Mouse (Mus musculus): Measurements from ENCODE around the gene Pcgf2. TPM values are rescaled to one million over a fixed set of nuclear protein-coding genes. Genes with fewer than 3 reads are reported as not detected.

The Pcgf2 gene
- total RNA-seq, 2 experiments from 2014 or later, result 30.1 to 30.3 TPM

DNA sequence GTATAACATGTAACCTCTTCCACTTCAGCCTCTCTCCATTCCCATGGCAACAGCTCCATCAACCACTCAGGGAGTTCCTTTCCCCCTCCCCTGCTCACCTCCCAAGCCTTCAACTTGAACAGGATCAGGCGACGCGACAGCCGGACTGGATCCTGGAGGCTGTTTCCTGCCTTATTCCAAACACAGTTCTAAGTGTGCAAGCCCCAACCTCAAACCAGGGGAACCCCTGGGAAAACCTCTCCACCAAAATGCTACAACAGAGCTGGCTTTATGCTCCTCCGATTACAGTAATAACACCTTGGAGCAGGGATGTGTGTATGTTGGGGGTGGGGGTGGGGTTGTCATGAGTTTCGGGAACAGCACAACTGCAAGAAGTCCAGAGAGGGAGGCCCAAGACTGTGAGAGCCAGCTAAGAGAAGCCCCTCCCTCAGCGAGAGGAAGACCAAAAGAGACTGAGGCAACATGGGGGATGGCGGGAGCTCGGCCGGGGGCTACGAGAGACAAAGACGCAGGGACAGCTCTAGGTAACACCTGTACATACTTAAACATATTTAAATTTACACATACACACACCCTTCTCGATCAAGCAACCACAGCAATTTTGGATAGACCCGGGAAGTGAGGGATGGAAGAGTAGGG lies 2.3 kb downstream of the Pcgf2 start:
- intact Hi-C loops (cut with DNase I), result loop anchor here (2.0 to 10.0 kb wide), 3 partner anchors 36 to 203 kb away; partner anchors contain the start of genes Mllt6 and Pip4k2b
- DNase-seq (ENCODE audit: low spot score in 2 of 2), result no peak

- intact Hi-C loops (cut with DNase I), result loop anchor here (5.0 to 10.0 kb wide), 2 partner anchors 35 to 203 kb away; partner anchors contain the start of gene Mllt6
- DNase-seq (ENCODE audit: low spot score in 2 of 2), result no peak
Measured at GRCm38 (mm10) chr11:97697199-97697890, 3.0 kb downstream of the Pcgf2 start.

GRCm38 (mm10) chr11:97696669-97697068 lies 3.6 kb downstream of the Pcgf2 start:
- intact Hi-C loops (cut with DNase I), result loop anchor here (5.0 to 10.0 kb wide), 2 partner anchors 34 to 202 kb away; partner anchors contain the start of gene Mllt6
- DNase-seq (ENCODE audit: low spot score in 2 of 2), result no peak

GRCm38 (mm10) chr11:97695712-97696401 lies 4.4 kb downstream of the Pcgf2 start:
- intact Hi-C loops (cut with DNase I), result loop anchor here (5.0 to 10.0 kb wide), 2 partner anchors 34 to 201 kb away; partner anchors contain the start of gene Mllt6
- DNase-seq (ENCODE audit: low spot score in 2 of 2), result no peak

GRCm38 (mm10) chr11:97694921-97695711 lies 5.2 kb downstream of the Pcgf2 start:
- intact Hi-C loops (cut with DNase I), result loop anchor here (5.0 to 10.0 kb wide), 2 partner anchors 33 to 200 kb away; partner anchors contain the start of gene Mllt6
- DNase-seq (ENCODE audit: low spot score in 2 of 2), result peak; percentile 58 to 74

GRCm38 (mm10) chr11:97694435-97694834 lies 5.9 kb downstream of the Pcgf2 start:
- DNase-seq (ENCODE audit: low spot score in 2 of 2), result no peak
- intact Hi-C loops (cut with DNase I), result loop anchor here (10.0 kb wide), 1 partner anchor 200 kb away; no protein-coding TSS in a partner anchor

DNA sequence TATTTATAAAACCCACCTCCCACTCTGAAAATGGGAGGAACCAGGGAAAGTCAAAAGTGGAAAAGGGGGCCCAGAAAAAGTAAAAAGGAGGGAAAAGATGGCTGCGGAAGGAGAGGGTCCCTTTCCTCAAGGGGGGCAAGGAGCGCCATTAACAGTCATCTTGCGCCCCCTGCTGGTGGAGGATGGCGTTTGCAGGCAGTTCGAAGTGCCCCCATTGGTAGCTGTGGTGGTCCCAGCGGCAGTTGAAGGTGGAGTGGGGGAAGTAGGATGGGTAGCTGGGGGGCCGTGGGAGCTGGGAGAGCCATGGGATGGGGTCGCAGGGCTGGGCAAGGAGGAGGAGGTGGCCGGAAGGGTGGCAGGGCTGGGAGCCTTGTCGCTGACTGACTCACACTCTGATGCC lies 10.4 kb downstream of the Pcgf2 start:
- intact Hi-C loops (cut with DNase I), result loop anchor here (2.0 to 10.0 kb wide), 2 partner anchors 45 to 195 kb away; no protein-coding TSS in a partner anchor

GRCm38 (mm10) chr11:97687061-97687460 lies 13.2 kb downstream of the Pcgf2 start:
- DNase-seq (ENCODE audit: low spot score in 2 of 2), result no peak
- intact Hi-C loops (cut with DNase I), result no loop called here

More for the DNA sequence above, 10.4 kb downstream of the Pcgf2 start:
- DNase-seq (ENCODE audit: low spot score in 2 of 2), result peak in 1 of 2 experiments; percentile 40

DNA sequence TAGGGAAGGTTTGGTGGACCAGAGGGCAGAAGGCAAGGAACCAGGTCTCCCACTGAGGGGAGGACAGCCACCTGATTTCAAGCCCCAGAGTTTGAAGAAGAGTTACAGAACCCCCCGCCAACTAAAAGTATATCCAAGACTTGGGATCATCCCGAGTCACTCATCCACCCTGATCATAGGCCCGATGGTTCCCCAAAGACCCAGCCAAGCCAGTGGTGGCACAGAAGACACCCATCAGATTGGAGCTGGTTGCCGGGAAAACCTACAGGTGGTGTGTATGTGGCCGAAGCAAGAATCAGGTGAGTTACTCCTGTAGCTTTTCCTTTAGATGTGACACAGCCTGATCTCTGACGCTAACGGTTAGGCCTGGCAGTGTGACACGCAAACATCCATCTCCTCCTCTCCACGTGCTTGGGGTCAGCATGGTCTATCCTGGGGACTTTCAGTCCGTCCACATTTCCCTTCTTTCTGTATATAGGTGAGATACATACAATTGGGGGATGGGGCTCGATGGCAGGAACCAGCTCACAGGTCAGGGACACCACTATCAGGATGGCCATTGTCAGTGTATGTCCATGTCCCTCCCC lies 13.9 kb downstream of the Pcgf2 start:
- intact Hi-C loops (cut with DNase I), result no loop called here

DNA sequence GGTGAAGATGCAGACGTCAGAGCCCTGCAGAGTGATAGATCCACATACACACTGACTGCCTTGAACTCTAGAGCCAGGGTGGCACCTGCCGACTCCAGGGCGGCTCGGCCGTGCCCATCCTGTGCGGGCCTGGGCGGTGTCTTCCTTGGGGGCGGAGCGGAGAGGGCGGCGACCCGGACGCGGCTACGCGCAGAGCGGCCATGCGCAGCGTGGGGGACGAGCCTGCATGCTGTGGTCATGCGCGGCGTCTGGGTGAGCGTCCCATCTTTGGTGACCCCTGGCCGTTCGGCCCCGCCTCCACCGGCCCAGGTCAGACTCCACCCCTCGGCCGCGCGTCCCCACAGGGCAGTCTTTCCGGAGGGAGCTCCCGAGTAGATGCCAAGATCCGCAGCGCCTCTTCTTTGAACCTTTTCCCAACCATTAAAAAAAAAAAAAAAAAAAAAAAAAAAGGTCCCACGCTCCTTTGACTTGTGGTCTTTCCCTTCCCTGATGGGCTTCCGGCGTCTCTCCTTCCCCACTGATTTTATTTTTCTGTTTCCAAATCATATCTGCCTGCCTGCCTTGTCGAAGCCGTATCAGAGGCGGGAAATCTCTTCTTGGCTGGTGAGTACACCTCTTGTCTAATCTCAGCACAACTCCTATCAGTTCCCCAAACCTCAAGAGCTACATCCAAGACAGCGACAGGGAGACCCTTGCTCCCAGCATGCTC lies 14.5 kb downstream of the Pcgf2 start, which contains the start of gene Cisd3:
Cisd3 (plus strand) TSS at position 214 of the 709 bp plus-strand sequence.
- DNase-seq (ENCODE audit: low spot score in 2 of 2), result peak; percentile 88 to 92
- intact Hi-C loops (cut with DNase I), result no loop called here

More for the DNA sequence above, 13.9 kb downstream of the Pcgf2 start:
- DNase-seq (ENCODE audit: low spot score in 2 of 2), result no peak

DNA sequence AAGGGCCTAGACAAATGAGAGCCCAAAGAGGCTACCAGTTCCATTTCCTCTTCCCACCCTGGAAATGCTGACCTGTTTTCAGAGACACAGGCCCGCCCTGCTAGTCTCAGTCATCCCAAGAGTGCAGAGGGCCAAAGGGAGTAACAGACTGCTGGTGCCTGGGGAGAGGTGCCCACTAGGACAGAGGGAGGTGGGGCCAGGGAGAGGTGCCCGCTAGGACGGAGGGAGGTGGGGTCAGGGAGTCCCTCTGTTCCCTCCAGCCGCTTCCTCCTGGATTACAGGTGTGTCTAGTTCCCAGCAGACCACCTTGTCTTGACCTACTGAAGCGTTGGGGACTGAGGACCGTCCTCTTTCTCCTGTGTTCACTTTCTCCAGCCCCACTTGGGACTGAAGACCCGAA lies 15.5 kb downstream of the Pcgf2 start:
- DNase-seq (ENCODE audit: low spot score in 2 of 2), result no peak
- intact Hi-C loops (cut with DNase I), result no loop called here

DNA sequence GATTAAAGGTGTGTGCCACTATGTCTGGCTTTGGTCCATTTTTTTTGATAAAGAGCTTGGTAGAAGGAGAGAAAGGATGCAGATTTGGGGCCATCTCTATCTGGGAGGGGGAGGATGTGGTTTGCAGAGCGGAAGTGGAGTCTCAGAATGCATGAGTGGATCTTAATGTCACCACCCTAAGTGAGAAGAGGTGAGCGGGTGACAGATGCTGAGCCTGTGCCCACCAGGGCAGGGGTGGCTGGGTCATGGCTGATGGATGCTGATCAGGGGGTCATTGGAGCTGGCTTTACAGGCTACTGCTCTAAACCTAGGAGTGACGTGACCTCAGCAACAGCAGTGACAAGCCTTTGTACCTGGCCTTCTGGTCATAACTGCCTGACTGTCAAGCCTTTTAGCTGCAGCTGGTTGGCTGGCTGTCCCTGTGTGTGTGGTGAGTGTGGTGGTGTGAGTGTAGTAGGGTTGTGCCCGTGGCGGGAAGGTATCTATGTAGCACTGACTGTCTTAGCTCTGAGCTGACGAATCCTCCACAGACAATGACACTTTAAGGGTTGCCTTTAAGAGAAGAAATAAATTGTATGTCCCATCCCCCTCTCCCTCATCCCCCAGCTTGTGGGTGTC lies 16.1 kb downstream of the Pcgf2 start:
- no peak for DNase-seq (ENCODE audit: low spot score in 2 of 2)
- intact Hi-C loops (cut with DNase I), result no loop called here

- DNase-seq (ENCODE audit: low spot score in 2 of 2), result no peak
- intact Hi-C loops (cut with DNase I), result no loop called here
Measured at GRCm38 (mm10) chr11:97682504-97683055, 17.7 kb downstream of the Pcgf2 start.

DNA sequence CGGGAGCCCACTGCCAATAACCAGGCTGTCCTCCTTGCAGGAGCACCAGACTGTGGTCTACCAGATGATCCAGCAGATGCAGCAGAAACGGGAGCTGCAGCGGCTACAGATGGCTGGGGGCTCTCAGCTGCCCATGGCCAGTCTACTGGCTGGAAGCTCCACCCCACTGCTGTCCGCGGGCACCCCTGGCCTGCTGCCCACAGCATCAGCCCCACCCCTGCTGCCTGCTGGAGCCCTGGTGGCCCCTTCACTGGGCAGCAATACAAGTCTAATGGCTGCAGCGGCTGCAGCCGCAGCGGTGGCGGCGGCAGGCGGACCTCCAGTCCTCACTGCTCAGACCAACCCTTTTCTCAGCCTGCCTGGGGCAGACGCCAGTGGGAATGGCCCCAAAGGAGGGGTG lies 19.9 kb downstream of the Pcgf2 start:
- no peak for DNase-seq (ENCODE audit: low spot score in 2 of 2)
- intact Hi-C loops (cut with DNase I), result no loop called here

GRCm38 (mm10) chr11:97678301-97678700 lies 22.0 kb downstream of the Pcgf2 start:
- intact Hi-C loops (cut with DNase I), result no loop called here

GRCm38 (mm10) chr11:97677842-97678241 lies 22.5 kb downstream of the Pcgf2 start:
- no peak for DNase-seq (ENCODE audit: low spot score in 2 of 2)
- intact Hi-C loops (cut with DNase I), result no loop called here

More at GRCm38 (mm10) chr11:97678301-97678700, 22.0 kb downstream of the Pcgf2 start:
- DNase-seq (ENCODE audit: low spot score in 2 of 2), result no peak

GRCm38 (mm10) chr11:97677381-97677780 lies 22.9 kb downstream of the Pcgf2 start:
- no peak for DNase-seq (ENCODE audit: low spot score in 2 of 2)

More at GRCm38 (mm10) chr11:97677381-97677780, 22.9 kb downstream of the Pcgf2 start:
- intact Hi-C loops (cut with DNase I), result no loop called here

All from left cerebral cortex, postnatal 25 days (tissue).